Mouse (Mus musculus) spleen, adult 2 months (tissue): ENCODE measurements around the gene Lrrc27.

ENCODE experiments used
- CTCF ChIP-seq: fragments of 200-500 bp; IDR thresholded peaks from 2 replicates; pipeline ENCODE4 v1.5.1; 2011; ENCODE audit warnings: mild to moderate bottlenecking, inconsistent platforms; ENCODE audit not compliant: insufficient read depth, insufficient read length, insufficient replicate concordance; ENCODE audit errors: extremely low read depth
- POLR2A ChIP-seq: fragments of 200-500 bp; IDR thresholded peaks from 2 replicates; pipeline ENCODE4 v1.6.1; 2011; ENCODE audit warnings: low read depth, low read length, inconsistent platforms

DNA sequence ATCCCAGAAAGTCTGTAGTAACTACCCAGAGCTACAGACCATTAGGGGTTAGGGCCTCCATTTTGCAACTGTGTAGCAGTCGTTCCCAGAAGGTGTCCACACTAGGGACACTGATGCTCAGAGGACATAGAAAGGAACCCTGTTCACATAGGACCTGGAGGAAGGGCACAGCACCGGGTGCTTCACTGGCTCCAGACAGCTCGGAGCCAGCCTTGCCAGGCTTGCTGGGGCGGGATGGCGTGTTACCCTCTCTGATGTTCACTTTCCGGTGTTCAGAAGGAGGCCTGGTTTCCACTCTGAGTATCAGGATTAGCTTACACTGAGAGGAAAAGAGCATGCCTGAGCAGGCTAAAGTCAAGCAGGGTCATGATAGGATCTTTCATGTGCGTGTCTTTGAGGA, 3.2 kb downstream of the Lrrc27 start:
- TF ChIP-seq CTCF = no peak
- TF ChIP-seq POLR2A = no peak
